Mouse (Mus musculus) stomach, embryonic 15.5 days (tissue): ENCODE data around the gene Cdh5. TPM values are rescaled to one million over a fixed set of nuclear protein-coding genes. Genes with fewer than 3 reads are reported as not detected.
"Not testable (repeated sequence)": the region's sequence is repeated elsewhere in the genome, so short reads cannot be mapped to it uniquely, and the experiment has no call there.

Source experiments
- ATAC-seq: fragments of 200-750 bp; cut with Nextera tagmentation; 2 replicates; pipeline ENCODE4 v1.8.0; 2017; ENCODE audit warnings: low read depth, moderate number of reproducible peaks, moderate TSS enrichment; ENCODE audit not compliant: insufficient read depth, low FRiP score
- H3K27ac ChIP-seq: fragments of 300-500 bp; sonication (generic); 2 replicates; pipeline ENCODE4 v1.5.1; 2015; ENCODE audit warnings: mild to moderate bottlenecking, inconsistent platforms
- H3K27me3 ChIP-seq: fragments of 300-500 bp; sonication (generic); replicated peaks from 2 replicates; pipeline ENCODE4 v1.6.1; 2015; ENCODE audit warnings: inconsistent platforms
- H3K36me3 ChIP-seq: fragments of 300-500 bp; sonication (generic); 2 replicates; pipeline ENCODE4 v1.6.1; 2015; ENCODE audit warnings: inconsistent platforms
- H3K4me1 ChIP-seq: fragments of 300-500 bp; sonication (generic); 2 replicates; pipeline ENCODE4 v1.6.1; 2015; ENCODE audit warnings: inconsistent platforms
- H3K4me2 ChIP-seq: fragments of 300-500 bp; sonication (generic); 2 replicates; pipeline ENCODE4 v1.6.1; 2015; ENCODE audit warnings: mild to moderate bottlenecking, inconsistent platforms
- H3K4me3 ChIP-seq: fragments of 300-500 bp; sonication (generic); replicated peaks from 2 replicates; pipeline ENCODE4 v1.5.1; 2015; ENCODE audit warnings: inconsistent platforms
- H3K9ac ChIP-seq: fragments of 300-500 bp; sonication (generic); 2 replicates; pipeline ENCODE4 v1.6.1; 2015; ENCODE audit warnings: inconsistent platforms
- H3K9me3 ChIP-seq: fragments of 300-500 bp; sonication (generic); 2 replicates; pipeline ENCODE4 v1.6.1; 2016; ENCODE audit warnings: inconsistent platforms
- WGBS: fragments of 180-500 bp; shearing (Covaris S2); methylation state at CpG from one replicate; pipeline ENCODE4 v1.1.7; 2015; 5-methylcytosine and 5-hydroxymethylcytosine counted together
- polyA plus RNA-seq: library from polyadenylated mRNA; unstranded; fragments of >200 nt; fragmentation: Nextera tagmentation; extraction: Ambion mirVana; gene quantifications from 2 replicates; pipeline ENCODE4 v1.2.1, GENCODE M21; 2015

Cdh5 gene
- polyA plus RNA-seq, 1 experiment from 2014 or later, result 27.0 TPM

DNA sequence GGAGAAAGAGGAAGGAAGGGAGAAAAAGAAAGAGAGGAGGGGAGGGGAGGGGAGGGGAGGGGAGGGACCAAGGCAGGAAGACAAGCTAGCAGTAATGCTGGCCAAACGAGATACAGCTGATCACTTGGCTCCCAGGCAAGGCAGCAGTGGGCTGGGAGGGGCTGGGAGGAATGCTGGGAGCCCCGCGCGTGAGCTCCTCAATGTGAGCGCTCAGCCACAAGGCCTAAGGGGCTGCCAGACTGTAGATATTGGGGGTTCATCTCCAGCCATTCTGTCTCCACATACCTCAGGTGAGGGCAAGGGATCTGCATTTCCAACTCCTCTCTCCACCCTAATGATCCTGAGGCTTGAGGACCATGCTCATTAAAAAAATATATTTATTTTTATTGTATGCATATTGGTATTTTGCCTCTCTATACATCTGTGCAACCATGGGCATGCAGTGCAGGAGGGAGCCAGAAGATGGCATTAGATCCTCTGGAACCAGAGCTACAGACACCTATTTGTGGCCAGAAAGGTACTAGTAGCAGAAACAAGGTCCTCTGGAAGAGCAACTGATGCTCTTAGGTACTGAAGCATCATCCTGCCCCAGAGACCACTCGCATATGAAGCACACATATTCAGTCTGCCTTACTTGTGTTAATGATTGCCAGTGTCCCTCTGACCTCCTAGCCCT is 2.6 kb upstream of the Cdh5 start:
- Histone ChIP-seq H3K27me3 (no peaks in the 10 kb centered on the region), H3K36me3 (no peaks in the 10 kb centered on the region), H3K4me2 (no peak overlapping the region), H3K4me1 (no peaks in the 10 kb centered on the region), H3K9ac (no peak overlapping the region), H3K4me3 (no peak overlapping the region), H3K27ac (peak overlapping the region; percentile 13; the same call in 1 of the 2 replicates), H3K9me3 (no peaks in the 10 kb centered on the region)
- no peak for ATAC-seq
- 24% methylated on average over 5 of the region's 6 CpGs for WGBS

GRCm38 (mm10) chr8:104099347-104100099 is 1.9 kb upstream of the Cdh5 start:
- H3K9ac ChIP-seq, result no peak overlapping the region
- H3K4me2 ChIP-seq, result no peak overlapping the region
- no peaks in the 10 kb centered on the region for H3K9me3 ChIP-seq
- H3K27me3 ChIP-seq, result no peaks in the 10 kb centered on the region
- H3K27ac ChIP-seq, result peak overlapping the region; percentile 18; the same call in 1 of the 2 replicates
- no peak overlapping the region for H3K4me3 ChIP-seq
- WGBS, result 57% methylated on average over 20 of the region's 20 CpGs
- H3K36me3 ChIP-seq, result no peaks in the 10 kb centered on the region
- no peak for ATAC-seq
- no peaks in the 10 kb centered on the region for H3K4me1 ChIP-seq

DNA sequence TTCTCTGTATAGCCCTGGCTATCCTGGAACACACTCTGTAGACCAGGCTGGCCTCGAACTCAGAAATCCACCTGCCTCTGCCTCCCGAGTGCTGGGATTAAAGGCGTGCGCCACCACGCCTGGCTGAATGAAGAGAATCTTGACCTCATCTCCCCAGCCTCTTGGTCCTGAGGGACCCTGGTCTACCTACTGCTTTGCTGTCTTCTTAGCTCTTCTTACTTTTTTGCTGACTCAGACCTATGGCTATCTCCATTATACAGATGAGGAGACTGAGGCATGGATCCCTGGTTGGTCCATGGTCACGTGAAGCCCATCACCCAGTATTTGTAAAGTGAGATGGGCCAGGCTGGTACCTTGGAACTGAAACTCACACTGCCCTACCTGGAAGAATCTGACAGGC is 701 bp upstream of the Cdh5 start:
- H3K4me3 ChIP-seq, H3K27me3 ChIP-seq, ATAC-seq, H3K36me3 ChIP-seq, H3K4me1 ChIP-seq, H3K27ac ChIP-seq, H3K9ac ChIP-seq, H3K4me2 ChIP-seq, H3K9me3 ChIP-seq: not testable (repeated sequence)
- 96% methylated on average over 6 of the region's 6 CpGs for WGBS

DNA sequence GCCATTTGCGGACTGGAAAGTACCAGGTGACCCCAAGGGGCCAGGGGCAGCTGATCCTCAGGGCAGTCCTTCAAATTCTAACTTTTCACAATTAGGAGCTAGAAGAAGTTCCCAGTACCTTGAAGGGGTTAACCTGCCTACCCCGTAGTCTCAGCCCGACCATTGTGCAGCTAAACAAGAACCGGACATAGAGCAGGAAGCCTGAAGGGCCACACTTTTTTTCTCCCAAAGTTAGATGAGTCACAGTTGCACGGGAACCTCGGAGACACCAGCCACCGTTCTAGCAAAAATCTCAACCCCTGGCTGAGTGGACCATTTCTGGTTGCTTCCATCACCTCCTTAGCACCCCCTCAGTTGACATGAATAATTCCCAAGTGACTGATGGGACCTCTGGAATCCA is 2.0 kb downstream of the Cdh5 start:
- Histone ChIP-seq H3K4me2 (no peak overlapping the region), H3K27me3 (no peaks in the 10 kb centered on the region), H3K36me3 (no peaks in the 10 kb centered on the region), H3K9ac (no peak overlapping the region), H3K9me3 (no peaks in the 10 kb centered on the region), H3K4me3 (peak overlapping the region; percentile 21; the same call in 1 of the 2 replicates), H3K27ac (no peak overlapping the region), H3K4me1 (0 out of 2 replicates have a peak, but pooled peaks cover 15% of the 10 kb centered on the region)
- WGBS, result 57% methylated on average over 7 of the region's 7 CpGs
- ATAC-seq, result no peak

GRCm38 (mm10) chr8:104105768-104106167 is 4.3 kb downstream of the Cdh5 start:
- Histone ChIP-seq H3K9me3 (no peaks in the 10 kb centered on the region), H3K9ac (no peak overlapping the region), H3K36me3 (no peaks in the 10 kb centered on the region), H3K27me3 (no peaks in the 10 kb centered on the region), H3K27ac (no peak overlapping the region), H3K4me1 (0 out of 2 replicates have a peak, but pooled peaks cover 15% of the 10 kb centered on the region), H3K4me2 (peak overlapping the region; percentile 14), H3K4me3 (no peak overlapping the region)
- 46% methylated on average over 6 of the region's 6 CpGs for WGBS
- ATAC-seq, result no peak; the same call in 1 of the 2 replicates

DNA sequence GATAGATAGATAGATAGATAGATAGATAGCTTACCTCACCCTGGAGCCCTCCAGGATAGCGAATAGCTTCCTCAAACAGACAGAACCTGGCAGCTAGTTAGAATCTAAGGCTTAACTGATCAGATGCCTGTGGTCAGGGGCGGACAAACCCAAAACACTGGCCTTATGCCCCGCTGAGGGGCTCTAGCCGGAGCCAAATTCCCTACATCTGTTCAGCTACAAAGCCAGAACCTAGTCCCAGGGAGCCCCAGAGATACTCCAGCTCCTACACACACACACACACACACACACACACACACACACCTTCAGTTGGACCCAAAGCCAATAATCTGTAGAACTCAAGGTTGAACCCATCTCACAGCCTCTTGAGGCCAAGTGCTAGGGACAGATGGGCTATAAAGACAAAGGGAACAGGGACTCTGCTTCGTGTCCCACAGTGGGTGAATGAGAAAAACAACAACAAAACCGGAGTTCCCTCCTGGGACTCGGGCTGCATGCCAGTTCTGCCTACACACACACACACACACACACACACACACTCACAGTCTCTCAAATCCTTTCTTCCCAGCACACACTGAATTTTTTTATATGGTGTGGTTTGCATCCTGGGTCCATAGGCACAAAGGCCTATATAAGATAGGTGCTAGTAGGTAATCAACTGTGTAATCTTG is 5.0 kb downstream of the Cdh5 start:
- Histone ChIP-seq H3K4me2 (no peak overlapping the region), H3K27ac (no peak overlapping the region), H3K4me3 (no peak overlapping the region), H3K4me1 (0 out of 2 replicates have a peak, but pooled peaks cover 15% of the 10 kb centered on the region), H3K9ac (no peak overlapping the region), H3K36me3 (no peaks in the 10 kb centered on the region), H3K9me3 (no peaks in the 10 kb centered on the region), H3K27me3 (no peaks in the 10 kb centered on the region)
- ATAC-seq, result no peak
- 59% methylated on average over 7 of the region's 7 CpGs for WGBS

- 0 out of 2 replicates have a peak, but pooled peaks cover 15% of the 10 kb centered on the region for H3K4me1 ChIP-seq
- no peak overlapping the region for H3K4me3 ChIP-seq
- H3K9me3 ChIP-seq, result no peaks in the 10 kb centered on the region
- H3K9ac ChIP-seq, result no peak overlapping the region
- H3K27me3 ChIP-seq, result no peaks in the 10 kb centered on the region
- H3K36me3 ChIP-seq, result no peaks in the 10 kb centered on the region
- ATAC-seq, result no peak
- H3K27ac ChIP-seq, result no peak overlapping the region
- H3K4me2 ChIP-seq, result no peak overlapping the region
Measured at GRCm38 (mm10) chr8:104107111-104107510, 5.7 kb downstream of the Cdh5 start.

DNA sequence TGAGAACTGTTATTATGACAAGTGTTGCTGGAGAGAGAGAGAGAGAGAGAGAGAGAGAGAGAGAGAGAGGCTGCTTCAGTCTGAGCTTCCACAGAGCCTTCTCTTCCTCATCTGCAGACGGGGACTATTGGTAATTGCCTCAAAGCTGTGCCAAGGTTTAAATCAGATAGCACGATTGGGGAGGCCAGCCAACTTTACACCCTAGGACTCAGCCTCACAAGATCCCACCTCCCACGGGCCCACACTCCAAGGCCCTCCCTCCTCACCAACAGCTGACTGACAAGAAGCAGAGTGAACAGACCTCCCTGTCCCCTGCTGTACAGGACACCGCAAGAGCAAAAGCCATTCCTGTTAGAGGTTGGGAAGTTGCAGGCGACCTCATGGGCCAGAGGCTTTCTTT is 6.6 kb downstream of the Cdh5 start:
- no peak overlapping the region for H3K9ac ChIP-seq
- peak; percentile 55; the same call in 1 of the 2 replicates for ATAC-seq
- no peaks in the 10 kb centered on the region for H3K27me3 ChIP-seq
- no peaks in the 10 kb centered on the region for H3K36me3 ChIP-seq
- 0 out of 2 replicates have a peak, but pooled peaks cover 15% of the 10 kb centered on the region for H3K4me1 ChIP-seq
- no peak overlapping the region for H3K27ac ChIP-seq
- H3K9me3 ChIP-seq, result no peaks in the 10 kb centered on the region
- H3K4me3 ChIP-seq, result no peak overlapping the region
- H3K4me2 ChIP-seq, result no peak overlapping the region
- 38% methylated on average over 5 of the region's 5 CpGs for WGBS

GRCm38 (mm10) chr8:104110498-104111134 is 9.2 kb downstream of the Cdh5 start:
- Histone ChIP-seq H3K9ac (no peak overlapping the region), H3K4me1 (0 out of 2 replicates have a peak, but pooled peaks cover 12% of the 10 kb centered on the region), H3K27ac (no peak overlapping the region), H3K9me3 (no peaks in the 10 kb centered on the region), H3K36me3 (no peaks in the 10 kb centered on the region), H3K4me2 (no peak overlapping the region), H3K27me3 (no peaks in the 10 kb centered on the region), H3K4me3 (no peak overlapping the region)
- 74% methylated on average over 10 of the region's 10 CpGs for WGBS
- ATAC-seq, result no peak

GRCm38 (mm10) chr8:104121640-104122416 is 20.4 kb downstream of the Cdh5 start:
- Histone ChIP-seq H3K4me1 (no peaks in the 10 kb centered on the region), H3K9me3 (no peaks in the 10 kb centered on the region), H3K4me3 (no peak overlapping the region), H3K27ac (no peak overlapping the region), H3K27me3 (no peaks in the 10 kb centered on the region), H3K9ac (no peak overlapping the region), H3K4me2 (no peak overlapping the region), H3K36me3 (no peaks in the 10 kb centered on the region)
- 71% methylated on average over 12 of the region's 12 CpGs for WGBS
- ATAC-seq, result no peak

GRCm38 (mm10) chr8:104123080-104123657 is 21.7 kb downstream of the Cdh5 start:
- no peak for ATAC-seq
- Histone ChIP-seq H3K4me3 (no peak overlapping the region), H3K36me3 (no peaks in the 10 kb centered on the region), H3K27ac (no peak overlapping the region), H3K9ac (no peak overlapping the region), H3K27me3 (no peaks in the 10 kb centered on the region), H3K4me2 (no peak overlapping the region), H3K4me1 (no peaks in the 10 kb centered on the region), H3K9me3 (no peaks in the 10 kb centered on the region)
- 92% methylated on average over 2 of the region's 2 CpGs for WGBS
